Mouse (Mus musculus): Measurements from ENCODE around the gene Mtf1. TPM values are rescaled to one million over a fixed set of nuclear protein-coding genes. Genes with fewer than 3 reads are reported as not detected.

The Mtf1 gene
- polyA plus RNA-seq, 1 experiment, result 14.9 TPM

DNA sequence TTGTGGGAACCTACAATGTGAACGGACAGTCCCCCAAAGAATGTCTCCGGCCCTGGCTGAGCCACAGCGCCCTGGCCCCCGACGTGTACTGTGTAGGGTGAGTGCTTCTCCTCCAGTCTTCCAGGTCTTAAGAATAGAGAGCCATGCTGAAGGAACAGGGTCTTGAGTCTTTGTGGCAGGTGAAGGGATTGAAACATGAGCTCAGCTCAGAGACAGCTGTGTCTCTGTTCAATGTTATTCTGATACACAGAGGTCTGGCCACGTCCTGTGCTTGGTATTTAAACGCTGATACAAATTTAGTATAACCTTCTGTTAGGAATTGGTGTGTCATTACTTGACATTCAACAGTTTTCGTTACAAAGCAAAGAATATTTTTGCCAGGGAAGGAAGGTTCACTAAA, 19.5 kb upstream of the Mtf1 start:
- Histone ChIP-seq H3K4me1 (ENCODE audit: control insufficient read depth, insufficient read depth, low read length) (no peaks in the 10 kb centered on the region), H3K27me3 (ENCODE audit: control insufficient read depth, insufficient read depth, low read length) (no peaks in the 10 kb centered on the region), H3K4me3 (replicated peaks; ENCODE audit: insufficient read depth, low read depth, low read length) (no peak overlapping the region), H3K27ac (ENCODE audit: insufficient read depth, low read length) (no peak overlapping the region)
- 97% methylated on average over 8 of the region's 8 CpGs for WGBS
- no peak for DNase-seq
- no peak for TF ChIP-seq CTCF (IDR thresholded peaks at IDR 0.05; ENCODE audit: borderline replicate concordance, insufficient read depth, low read depth, low read length)
- TF ChIP-seq POLR2A (IDR thresholded peaks at IDR 0.05; ENCODE audit: borderline replicate concordance, insufficient read depth, low read length), result no peak

- H3K27ac ChIP-seq (ENCODE audit: insufficient read depth, low read length), result no peak overlapping the region
- no peaks in the 10 kb centered on the region for H3K4me1 ChIP-seq (ENCODE audit: control insufficient read depth, insufficient read depth, low read length)
- no peak overlapping the region for H3K4me3 ChIP-seq (replicated peaks; ENCODE audit: insufficient read depth, low read depth, low read length)
- DNase-seq, result no peak
- no peaks in the 10 kb centered on the region for H3K27me3 ChIP-seq (ENCODE audit: control insufficient read depth, insufficient read depth, low read length)
- 89% methylated on average over 8 of the region's 8 CpGs for WGBS
- TF ChIP-seq POLR2A (IDR thresholded peaks at IDR 0.05; ENCODE audit: borderline replicate concordance, insufficient read depth, low read length) (no peak), CTCF (IDR thresholded peaks at IDR 0.05; ENCODE audit: borderline replicate concordance, insufficient read depth, low read depth, low read length) (no peak)
Observed at GRCm38 (mm10) chr4:124783937-124784336, 18.0 kb upstream of the Mtf1 start.

DNA sequence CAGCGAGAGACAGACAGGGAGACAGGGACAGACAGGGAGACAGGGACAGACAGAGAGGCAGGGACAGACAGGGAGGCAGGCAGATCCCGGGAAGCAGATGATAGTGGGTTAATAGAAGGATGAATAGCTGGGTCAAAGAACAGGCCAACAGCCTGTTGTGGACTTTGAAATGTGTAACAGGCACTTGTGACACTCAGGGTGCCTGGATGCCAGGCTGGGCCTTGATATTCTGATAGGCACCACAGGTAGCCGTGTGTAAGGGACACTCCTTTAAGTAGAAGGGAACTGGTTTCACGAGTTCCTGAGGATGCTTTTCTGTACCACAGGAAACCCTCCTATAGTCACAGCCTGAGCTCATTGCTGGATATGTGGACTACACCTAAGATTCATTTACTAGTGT, 11.9 kb upstream of the Mtf1 start:
- TF ChIP-seq CTCF (IDR thresholded peaks at IDR 0.05; ENCODE audit: borderline replicate concordance, insufficient read depth, low read depth, low read length) (no peak), POLR2A (IDR thresholded peaks at IDR 0.05; ENCODE audit: borderline replicate concordance, insufficient read depth, low read length) (no peak)
- Histone ChIP-seq H3K4me3 (replicated peaks; ENCODE audit: insufficient read depth, low read depth, low read length) (no peak overlapping the region), H3K27me3 (ENCODE audit: control insufficient read depth, insufficient read depth, low read length) (no peaks in the 10 kb centered on the region), H3K4me1 (ENCODE audit: control insufficient read depth, insufficient read depth, low read length) (peaks cover 16% of the 10 kb centered on the region), H3K27ac (ENCODE audit: insufficient read depth, low read length) (no peak overlapping the region)
- no peak for DNase-seq
- WGBS, result 79% methylated on average over 4 of the region's 4 CpGs

DNA sequence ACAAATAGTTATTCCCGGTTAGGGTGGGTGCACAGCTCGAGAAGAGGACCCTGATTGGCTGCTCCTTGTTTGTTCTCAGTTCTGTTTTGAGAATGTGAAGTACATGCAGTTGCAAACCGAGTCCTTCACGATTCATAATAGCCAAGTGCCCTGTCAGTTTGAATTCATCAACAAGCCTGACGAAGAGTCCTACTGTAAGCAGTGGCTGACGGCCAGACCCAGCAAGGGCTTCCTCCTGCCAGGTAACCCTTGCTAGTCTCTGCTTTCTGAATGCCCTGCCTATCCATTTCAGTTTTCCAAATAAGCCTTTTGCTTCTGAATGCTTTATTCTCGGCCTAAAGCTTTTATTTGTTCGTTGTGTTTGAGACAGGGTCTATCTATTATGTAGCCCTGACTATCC, 9.8 kb upstream of the Mtf1 start:
- TF ChIP-seq POLR2A (IDR thresholded peaks at IDR 0.05; ENCODE audit: borderline replicate concordance, insufficient read depth, low read length) (no peak), CTCF (IDR thresholded peaks at IDR 0.05; ENCODE audit: borderline replicate concordance, insufficient read depth, low read depth, low read length) (no peak)
- DNase-seq, result peak; percentile 62 to 79
- H3K27ac ChIP-seq (ENCODE audit: insufficient read depth, low read length), result peak overlapping the region; percentile 66
- 33% methylated on average over 8 of the region's 8 CpGs for WGBS
- no peaks in the 10 kb centered on the region for H3K27me3 ChIP-seq (ENCODE audit: control insufficient read depth, insufficient read depth, low read length)
- H3K4me1 ChIP-seq (ENCODE audit: control insufficient read depth, insufficient read depth, low read length), result peaks cover 16% of the 10 kb centered on the region
- no peak overlapping the region for H3K4me3 ChIP-seq (replicated peaks; ENCODE audit: insufficient read depth, low read depth, low read length)

DNA sequence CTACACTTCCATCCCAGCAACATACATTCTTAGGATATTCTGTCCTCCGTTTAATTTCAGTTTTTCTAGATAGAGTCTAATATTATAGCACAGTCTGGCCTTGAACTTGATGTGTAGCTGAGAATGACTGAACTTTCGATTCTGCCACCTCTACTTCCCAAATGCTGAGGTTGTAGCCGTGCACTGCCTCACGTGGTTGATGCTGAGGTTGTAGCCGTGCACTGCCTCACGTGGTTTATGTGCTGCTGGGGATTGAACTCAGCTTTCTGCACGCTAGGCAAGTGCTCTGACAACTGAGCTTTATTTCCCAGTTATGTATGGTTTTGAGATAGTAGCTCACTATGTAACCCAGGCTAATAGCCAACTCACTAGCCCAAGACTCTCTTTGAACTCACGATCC, 5.8 kb upstream of the Mtf1 start:
- DNase-seq, result no peak
- Histone ChIP-seq H3K27ac (ENCODE audit: insufficient read depth, low read length) (no peak overlapping the region), H3K4me1 (ENCODE audit: control insufficient read depth, insufficient read depth, low read length) (peaks cover 16% of the 10 kb centered on the region), H3K4me3 (replicated peaks; ENCODE audit: insufficient read depth, low read depth, low read length) (no peak overlapping the region), H3K27me3 (ENCODE audit: control insufficient read depth, insufficient read depth, low read length) (no peaks in the 10 kb centered on the region)
- no peak for TF ChIP-seq POLR2A (IDR thresholded peaks at IDR 0.05; ENCODE audit: borderline replicate concordance, insufficient read depth, low read length)
- TF ChIP-seq CTCF (IDR thresholded peaks at IDR 0.05; ENCODE audit: borderline replicate concordance, insufficient read depth, low read depth, low read length), result no peak
- 92% methylated on average over 8 of the region's 8 CpGs for WGBS

- Histone ChIP-seq H3K4me1 (ENCODE audit: control insufficient read depth, insufficient read depth, low read length) (peaks cover 11% of the 10 kb centered on the region), H3K27ac (ENCODE audit: insufficient read depth, low read length) (no peak overlapping the region), H3K4me3 (replicated peaks; ENCODE audit: insufficient read depth, low read depth, low read length) (no peak overlapping the region), H3K27me3 (ENCODE audit: control insufficient read depth, insufficient read depth, low read length) (no peaks in the 10 kb centered on the region)
- DNase-seq, result no peak
- 92% methylated on average over 2 of the region's 2 CpGs for WGBS
- TF ChIP-seq POLR2A (IDR thresholded peaks at IDR 0.05; ENCODE audit: borderline replicate concordance, insufficient read depth, low read length) (no peak), CTCF (IDR thresholded peaks at IDR 0.05; ENCODE audit: borderline replicate concordance, insufficient read depth, low read depth, low read length) (no peak)
Observed at GRCm38 (mm10) chr4:124796913-124797312, 5.0 kb upstream of the Mtf1 start.

- Histone ChIP-seq H3K4me1 (ENCODE audit: control insufficient read depth, insufficient read depth, low read length) (peaks cover 7% of the 10 kb centered on the region), H3K4me3 (replicated peaks; ENCODE audit: insufficient read depth, low read depth, low read length) (peak overlapping the region; percentile 70), H3K27me3 (ENCODE audit: control insufficient read depth, insufficient read depth, low read length) (no peaks in the 10 kb centered on the region), H3K27ac (ENCODE audit: insufficient read depth, low read length) (peak overlapping the region; percentile 52)
- TF ChIP-seq POLR2A (IDR thresholded peaks at IDR 0.05; ENCODE audit: borderline replicate concordance, insufficient read depth, low read length) (peak; percentile 89; the same call in 1 of the 2 replicates), CTCF (IDR thresholded peaks at IDR 0.05; ENCODE audit: borderline replicate concordance, insufficient read depth, low read depth, low read length) (no peak)
- peak; percentile 95 to 96 for DNase-seq
- WGBS, result 1% methylated on average over 53 of the region's 53 CpGs
Observed at GRCm38 (mm10) chr4:124802309-124803260, 681 bp downstream of the Mtf1 start.

DNA sequence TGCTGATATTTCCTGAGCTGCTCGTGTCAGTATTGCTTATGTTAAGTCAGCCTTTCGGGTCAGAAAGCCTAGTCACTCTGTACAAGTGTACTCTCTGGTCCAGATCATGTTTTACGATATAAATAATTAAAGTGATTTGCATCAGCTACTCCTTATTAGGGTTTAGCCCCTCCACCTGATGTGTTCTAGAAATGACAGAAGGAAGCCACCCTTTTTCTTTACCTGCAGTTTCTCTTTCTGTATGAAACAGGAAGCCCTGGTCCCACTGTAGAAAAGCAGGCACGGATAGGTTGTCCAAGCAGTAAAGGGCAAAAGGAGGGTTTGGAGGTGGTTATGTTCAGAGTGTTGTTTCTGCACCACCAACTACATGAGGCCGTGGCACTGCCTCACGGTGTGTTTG, 1.5 kb downstream of the Mtf1 start:
- H3K4me3 ChIP-seq (replicated peaks; ENCODE audit: insufficient read depth, low read depth, low read length), result no peak overlapping the region
- no peaks in the 10 kb centered on the region for H3K27me3 ChIP-seq (ENCODE audit: control insufficient read depth, insufficient read depth, low read length)
- H3K4me1 ChIP-seq (ENCODE audit: control insufficient read depth, insufficient read depth, low read length), result peaks cover 9% of the 10 kb centered on the region
- DNase-seq, result no peak
- TF ChIP-seq CTCF (IDR thresholded peaks at IDR 0.05; ENCODE audit: borderline replicate concordance, insufficient read depth, low read depth, low read length) (no peak), POLR2A (IDR thresholded peaks at IDR 0.05; ENCODE audit: borderline replicate concordance, insufficient read depth, low read length) (no peak)
- WGBS, result 64% methylated on average over 6 of the region's 6 CpGs
- no peak overlapping the region for H3K27ac ChIP-seq (ENCODE audit: insufficient read depth, low read length)

All from cerebellum, adult 2 months (tissue).